Mouse (Mus musculus): ENCODE measurements around the gene 4930438A08Rik. TPM values are rescaled to one million over a fixed set of nuclear protein-coding genes. Genes with fewer than 3 reads are reported as not detected.
"Not testable (repeated sequence)": the region's sequence is repeated elsewhere in the genome, so short reads cannot be mapped to it uniquely, and the experiment has no call there.

4930438A08Rik gene
- polyA plus RNA-seq, 1 experiment = 21.1 TPM

DNA sequence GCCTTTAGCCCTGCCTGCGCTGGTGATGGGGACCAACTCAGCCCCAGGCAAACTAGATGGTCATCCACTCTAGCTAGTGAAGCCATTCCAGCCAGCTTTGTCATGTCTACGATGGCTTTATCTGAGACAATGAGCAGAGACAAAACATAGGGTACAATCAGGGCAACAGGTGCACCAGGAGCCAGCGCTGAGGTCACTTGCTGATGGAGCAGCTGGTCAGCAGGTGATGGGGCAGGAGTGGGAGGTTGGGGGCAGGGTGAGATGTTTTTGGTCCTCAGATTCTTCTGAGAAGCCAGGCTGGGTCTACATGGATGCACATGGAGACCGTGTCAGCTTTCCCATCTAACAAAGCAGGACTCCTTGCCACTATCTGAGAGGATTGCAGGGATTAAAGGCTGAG is 16.2 kb downstream of the 4930438A08Rik start:
- no peak overlapping the region for H3K27ac ChIP-seq (ENCODE audit: control insufficient read depth, insufficient read depth, low read depth, low read length, poor library complexity)
- 82% methylated on average over 4 of the region's 4 CpGs for WGBS
- no peak overlapping the region for H3K4me3 ChIP-seq (replicated peaks; ENCODE audit: control insufficient read depth, low read depth, low read length)
- TF ChIP-seq CTCF (IDR thresholded peaks at IDR 0.05; ENCODE audit: control insufficient read depth, insufficient read depth, low read length) = no peak
- no peak for TF ChIP-seq POLR2A (IDR thresholded peaks at IDR 0.05; ENCODE audit: borderline replicate concordance, control insufficient read depth, low read depth, low read length)
- peaks cover 2% of the 10 kb centered on the region; the same call in 1 of the 2 replicates for H3K4me1 ChIP-seq (ENCODE audit: control insufficient read depth, insufficient read depth, low read length)

DNA sequence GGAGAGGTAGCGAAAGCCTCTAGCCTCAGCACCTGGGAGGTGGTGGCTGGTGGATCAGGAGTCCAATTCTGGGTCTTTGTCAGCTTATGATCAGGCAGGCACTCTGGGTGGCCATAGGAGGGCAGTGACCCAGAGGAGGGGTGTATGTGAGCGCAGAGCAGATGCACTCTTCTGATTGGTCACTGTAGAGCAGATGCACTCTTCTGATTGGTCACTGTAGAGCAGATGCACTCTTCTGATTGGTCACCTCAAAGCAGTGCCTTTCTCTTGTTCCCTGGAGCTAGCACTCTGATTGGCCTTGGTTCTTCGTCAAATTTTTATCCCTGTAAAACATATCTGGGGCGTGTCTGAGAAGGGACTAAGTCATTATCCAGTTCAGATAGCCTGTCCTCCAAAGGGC is 18.2 kb downstream of the 4930438A08Rik start:
- TF ChIP-seq CTCF (IDR thresholded peaks at IDR 0.05; ENCODE audit: control insufficient read depth, insufficient read depth, low read length) (no peak), POLR2A (IDR thresholded peaks at IDR 0.05; ENCODE audit: borderline replicate concordance, control insufficient read depth, low read depth, low read length) (no peak)
- no peak overlapping the region for H3K27ac ChIP-seq (ENCODE audit: control insufficient read depth, insufficient read depth, low read depth, low read length, poor library complexity)
- H3K4me3 ChIP-seq (replicated peaks; ENCODE audit: control insufficient read depth, low read depth, low read length) = no peak overlapping the region
- 68% methylated on average over 4 of the region's 4 CpGs for WGBS
- H3K4me1 ChIP-seq (ENCODE audit: control insufficient read depth, insufficient read depth, low read length) = peaks cover 2% of the 10 kb centered on the region; the same call in 1 of the 2 replicates

DNA sequence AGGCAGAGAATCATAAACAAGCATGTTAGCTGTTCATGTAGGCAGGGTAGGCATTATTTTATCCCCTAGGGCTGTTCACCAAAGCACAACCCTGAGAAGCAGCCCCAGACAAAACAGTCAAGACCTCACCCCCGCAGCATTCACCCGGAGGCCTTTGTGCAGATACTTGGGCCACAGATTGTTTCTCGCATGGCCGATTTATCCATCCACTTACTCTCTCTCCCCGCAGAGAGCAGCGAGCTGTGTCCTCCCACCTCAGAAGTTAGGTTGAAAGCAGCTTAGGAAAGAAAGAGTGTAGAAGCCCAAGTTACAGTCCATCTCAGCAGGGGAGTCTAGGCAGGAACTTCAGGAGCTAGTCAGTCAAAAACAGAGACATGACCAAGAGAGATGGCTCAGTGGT is 22.8 kb downstream of the 4930438A08Rik start:
- H3K27ac ChIP-seq (ENCODE audit: control insufficient read depth, insufficient read depth, low read depth, low read length, poor library complexity) = no peak overlapping the region
- no peak overlapping the region for H3K4me3 ChIP-seq (replicated peaks; ENCODE audit: control insufficient read depth, low read depth, low read length)
- TF ChIP-seq POLR2A (IDR thresholded peaks at IDR 0.05; ENCODE audit: borderline replicate concordance, control insufficient read depth, low read depth, low read length) (no peak), CTCF (IDR thresholded peaks at IDR 0.05; ENCODE audit: control insufficient read depth, insufficient read depth, low read length) (no peak)
- WGBS = 80% methylated on average over 6 of the region's 6 CpGs
- peaks cover 1% of the 10 kb centered on the region; the same call in 1 of the 2 replicates for H3K4me1 ChIP-seq (ENCODE audit: control insufficient read depth, insufficient read depth, low read length)

- TF ChIP-seq CTCF (IDR thresholded peaks at IDR 0.05; ENCODE audit: control insufficient read depth, insufficient read depth, low read length) (peak; percentile 68), POLR2A (IDR thresholded peaks at IDR 0.05; ENCODE audit: borderline replicate concordance, control insufficient read depth, low read depth, low read length) (no peak)
- peaks cover 1% of the 10 kb centered on the region; the same call in 1 of the 2 replicates for H3K4me1 ChIP-seq (ENCODE audit: control insufficient read depth, insufficient read depth, low read length)
- WGBS = 24% methylated on average over 13 of the region's 13 CpGs
- no peak overlapping the region for H3K27ac ChIP-seq (ENCODE audit: control insufficient read depth, insufficient read depth, low read depth, low read length, poor library complexity)
- H3K4me3 ChIP-seq (replicated peaks; ENCODE audit: control insufficient read depth, low read depth, low read length) = peak overlapping the region; percentile 49
Measured at GRCm38 (mm10) chr11:58301057-58301456, 26.5 kb downstream of the 4930438A08Rik start.

DNA sequence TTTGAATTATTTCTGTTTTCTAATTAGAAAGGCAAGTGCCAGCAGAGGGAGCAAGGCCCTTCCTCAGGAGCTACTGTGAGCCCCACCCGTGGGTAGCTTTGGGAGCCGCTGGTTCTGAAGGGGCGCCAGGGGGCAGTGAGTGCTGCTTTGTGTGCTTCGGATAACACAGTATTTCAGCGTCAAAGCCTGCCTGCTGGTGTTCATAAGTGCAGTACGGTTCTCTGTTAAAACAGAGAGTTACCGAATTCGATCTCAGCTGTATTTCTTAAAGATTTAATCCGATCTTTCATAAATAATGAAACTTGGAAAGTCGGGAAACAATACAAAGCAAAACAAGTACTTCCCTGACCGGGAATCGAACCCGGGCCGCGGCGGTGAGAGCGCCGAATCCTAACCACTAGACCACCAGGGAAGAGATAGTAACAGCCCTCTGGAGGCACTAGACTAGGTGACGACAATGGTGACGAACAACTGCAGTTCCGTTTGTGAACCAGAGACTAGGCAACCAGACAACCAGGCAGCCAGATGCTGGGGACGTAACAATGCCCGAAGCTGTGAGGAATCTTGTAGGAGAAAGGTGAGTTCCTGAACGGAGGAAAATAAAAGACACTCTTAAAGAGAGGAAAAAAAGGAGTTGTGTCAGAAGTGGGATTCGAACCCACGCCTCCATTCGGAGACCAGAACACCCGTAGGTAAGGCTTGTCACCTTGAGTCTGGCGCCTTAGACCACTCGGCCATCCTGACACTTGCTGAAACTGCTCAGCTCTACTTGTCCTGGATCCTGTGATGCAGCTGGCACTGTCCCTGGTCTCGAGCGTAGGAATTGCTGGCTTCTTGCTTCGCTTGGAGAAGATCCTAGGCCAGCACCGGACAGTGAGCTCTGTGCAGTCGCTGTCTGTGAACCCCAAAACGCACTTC is 27.5 kb downstream of the 4930438A08Rik start:
- peak overlapping the region; percentile 76 for H3K4me3 ChIP-seq (replicated peaks; ENCODE audit: control insufficient read depth, low read depth, low read length)
- TF ChIP-seq CTCF (IDR thresholded peaks at IDR 0.05; ENCODE audit: control insufficient read depth, insufficient read depth, low read length) = peak; percentile 82
- peak; percentile 10; the same call in 1 of the 2 replicates for TF ChIP-seq POLR2A (IDR thresholded peaks at IDR 0.05; ENCODE audit: borderline replicate concordance, control insufficient read depth, low read depth, low read length)
- peak overlapping the region; percentile 73 for H3K27ac ChIP-seq (ENCODE audit: control insufficient read depth, insufficient read depth, low read depth, low read length, poor library complexity)
- H3K4me1 ChIP-seq (ENCODE audit: control insufficient read depth, insufficient read depth, low read length) = peaks cover 3% of the 10 kb centered on the region; the same call in 1 of the 2 replicates
- under 1% methylated on average over 36 of the region's 36 CpGs for WGBS

- Histone ChIP-seq H3K27ac (ENCODE audit: control insufficient read depth, insufficient read depth, low read depth, low read length, poor library complexity) (peak overlapping the region; percentile 73), H3K4me3 (replicated peaks; ENCODE audit: control insufficient read depth, low read depth, low read length) (peak overlapping the region; percentile 76), H3K4me1 (ENCODE audit: control insufficient read depth, insufficient read depth, low read length) (peaks cover 3% of the 10 kb centered on the region; the same call in 1 of the 2 replicates)
- 2% methylated on average over 26 of the region's 26 CpGs for WGBS
- TF ChIP-seq CTCF (IDR thresholded peaks at IDR 0.05; ENCODE audit: control insufficient read depth, insufficient read depth, low read length) (no peak), POLR2A (IDR thresholded peaks at IDR 0.05; ENCODE audit: borderline replicate concordance, control insufficient read depth, low read depth, low read length) (peak; percentile 41; the same call in 1 of the 2 replicates)
Measured at GRCm38 (mm10) chr11:58302774-58303445, 28.3 kb downstream of the 4930438A08Rik start.

- 68% methylated on average over 7 of the region's 7 CpGs for whole genome bisulfite sequencing
- Histone ChIP-seq H3K27ac (ENCODE audit: control insufficient read depth, insufficient read depth, low read depth, low read length, poor library complexity) (no peak overlapping the region), H3K4me1 (ENCODE audit: control insufficient read depth, insufficient read depth, low read length) (peaks cover 3% of the 10 kb centered on the region; the same call in 1 of the 2 replicates), H3K4me3 (replicated peaks; ENCODE audit: control insufficient read depth, low read depth, low read length) (no peak overlapping the region)
- TF ChIP-seq CTCF (IDR thresholded peaks at IDR 0.05; ENCODE audit: control insufficient read depth, insufficient read depth, low read length) (no peak), POLR2A (IDR thresholded peaks at IDR 0.05; ENCODE audit: borderline replicate concordance, control insufficient read depth, low read depth, low read length) (no peak)
Measured at GRCm38 (mm10) chr11:58303594-58303993, 29.0 kb downstream of the 4930438A08Rik start.

DNA sequence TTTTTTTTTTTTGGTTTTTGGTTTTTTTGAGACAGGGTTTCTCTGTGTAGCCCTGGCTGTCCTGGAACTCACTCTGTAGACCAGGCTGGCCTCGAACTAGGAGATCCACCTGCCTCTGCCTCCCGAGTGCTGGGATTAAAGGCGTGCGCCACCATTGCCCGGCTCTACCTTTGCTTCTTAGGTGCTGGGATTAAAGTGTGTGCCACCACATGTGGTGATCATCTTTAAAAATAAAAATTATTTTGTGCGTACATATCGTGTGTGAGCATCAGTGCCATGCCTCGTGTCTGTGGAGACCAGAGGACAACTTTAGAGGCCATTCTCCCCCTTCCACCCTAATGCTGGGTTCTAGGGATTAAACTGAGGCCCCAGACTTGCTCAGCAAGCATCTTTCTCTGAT is 30.7 kb downstream of the 4930438A08Rik start:
- not testable (repeated sequence) for H3K27ac ChIP-seq (ENCODE audit: control insufficient read depth, insufficient read depth, low read depth, low read length, poor library complexity); H3K4me1 ChIP-seq (ENCODE audit: control insufficient read depth, insufficient read depth, low read length); H3K4me3 ChIP-seq (replicated peaks; ENCODE audit: control insufficient read depth, low read depth, low read length)
- WGBS = 83% methylated on average over 8 of the region's 8 CpGs
